Mouse (Mus musculus) hindbrain, postnatal 0 days (tissue): ENCODE measurements around the gene Tgfa. TPM values are rescaled to one million over a fixed set of nuclear protein-coding genes. Genes with fewer than 3 reads are reported as not detected.
A peak's percentile ranks its signal among the peaks of the same experiment; 100 is the strongest.

Source experiments
- ATAC-seq: fragments of 200-750 bp; cut with Nextera tagmentation; 2 replicates; pipeline ENCODE4 v1.8.0; 2017; ENCODE audit warnings: mild to moderate bottlenecking, moderate TSS enrichment, moderate library complexity
- DNase-seq: peaks from one replicate; pipeline ENCODE4 v3.0.0-alpha.2; 2015; ENCODE audit warnings: low spot score
- H3K27ac ChIP-seq: fragments of 300-500 bp; sonication (generic); 2 replicates; pipeline ENCODE4 v1.5.1; 2014; ENCODE audit warnings: mild to moderate bottlenecking
- H3K27me3 ChIP-seq: fragments of 300-500 bp; sonication (generic); 2 replicates; pipeline ENCODE4 v1.6.1; 2014; ENCODE audit warnings: low read length, mixed read lengths; ENCODE audit not compliant: insufficient read depth
- H3K36me3 ChIP-seq: fragments of 300-500 bp; sonication (generic); 2 replicates; pipeline ENCODE4 v1.6.1; 2014; ENCODE audit warnings: low read length, mixed read lengths; ENCODE audit not compliant: insufficient read depth
- H3K4me1 ChIP-seq: fragments of 300-500 bp; sonication (generic); 2 replicates; pipeline ENCODE4 v1.6.1; 2014; ENCODE audit warnings: antibody characterized with exemption, low read length, mixed read lengths; ENCODE audit not compliant: insufficient read depth
- H3K4me2 ChIP-seq: fragments of 300-500 bp; sonication (generic); 2 replicates; pipeline ENCODE4 v1.6.1; 2014; ENCODE audit warnings: low read depth, mild to moderate bottlenecking, low read length, moderate library complexity, mixed read lengths
- H3K4me3 ChIP-seq: fragments of 300-500 bp; sonication (generic); 2 replicates; pipeline ENCODE4 v1.5.1; 2014; ENCODE audit warnings: low read length
- H3K9ac ChIP-seq: fragments of 300-500 bp; sonication (generic); replicated peaks from 2 replicates; pipeline ENCODE4 v1.6.1; 2014; ENCODE audit warnings: mild to moderate bottlenecking, low read length, moderate library complexity, mixed read lengths
- H3K9me3 ChIP-seq: fragments of 300-500 bp; sonication (generic); 2 replicates; pipeline ENCODE4 v1.6.1; 2016; ENCODE audit warnings: low read length, mixed read lengths
- CTCF ChIP-seq: IDR thresholded peaks from 2 replicates; pipeline ENCODE4 v1.5.1; 2016; ENCODE audit warnings: antibody characterized with exemption, control low read depth, low read depth
- WGBS: fragments of 180-500 bp; shearing (Covaris S2); extraction: QIAGEN DNeasy Blood & Tissue Kit; methylation state at CpG from one replicate; pipeline ENCODE4 v1.1.7; 2014; 5-methylcytosine and 5-hydroxymethylcytosine counted together
- polyA plus RNA-seq: library from polyadenylated mRNA; unstranded; fragments of >200 nt; fragmentation: Nextera tagmentation; extraction: Ambion mirVana; gene quantifications from 2 replicates; pipeline ENCODE4 v1.2.1, GENCODE M21; 2015
- total RNA-seq: library from RNA; depleted of rRNA; stranded (reverse); fragments of >200 nt; gene quantifications from 2 replicates; pipeline ENCODE4 v1.2.3, GENCODE M21; 2014

Gene Tgfa
- total and polyA plus RNA-seq, 2 experiments from 2014 or later = 14.2 to 40.5 TPM

DNA sequence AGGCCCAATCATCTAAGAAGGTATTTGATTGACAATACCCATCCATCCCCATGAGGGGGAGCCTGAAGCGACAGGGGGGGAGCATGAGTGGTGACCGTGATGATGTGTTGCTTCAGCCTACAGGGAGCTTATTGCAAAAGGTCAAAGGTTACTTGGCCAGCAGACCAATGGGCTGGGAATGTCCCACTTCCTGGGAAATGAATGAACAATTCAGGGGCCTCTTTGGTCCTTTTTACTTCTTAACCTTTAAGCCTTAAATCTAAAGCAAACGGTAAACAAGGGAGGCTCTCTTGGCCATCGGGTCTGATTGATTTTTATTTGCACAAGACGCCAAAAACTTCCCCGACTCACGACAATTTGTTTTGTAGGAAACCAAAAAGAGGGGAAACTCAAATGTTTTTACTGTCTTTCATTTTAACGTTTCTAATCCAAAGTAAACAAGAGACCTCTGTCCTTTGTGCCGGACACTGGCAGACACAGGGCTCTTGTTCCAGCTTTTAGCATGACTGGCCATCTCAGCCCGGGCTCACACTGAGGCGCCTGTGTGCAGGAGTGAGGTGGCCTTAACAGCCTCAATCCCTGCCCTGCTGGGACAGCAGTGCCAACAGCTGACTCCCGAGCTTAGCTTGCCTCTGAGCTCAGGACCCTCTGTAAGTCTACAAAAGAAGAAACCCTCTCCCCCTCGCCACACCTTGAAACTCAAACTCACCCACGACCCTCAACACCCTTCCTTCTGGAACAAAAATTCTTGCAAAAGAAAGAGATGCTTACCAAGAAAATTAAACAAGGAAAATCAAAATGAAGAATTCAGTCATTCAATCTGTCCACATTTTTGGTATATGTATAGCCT is 8.7 kb upstream of the Tgfa start:
- DNase-seq = peak; percentile 50
- no peaks in the 10 kb centered on the region for H3K4me1 ChIP-seq
- no peaks in the 10 kb centered on the region for H3K27me3 ChIP-seq
- H3K9ac ChIP-seq = no peak overlapping the region
- no peak overlapping the region for H3K4me3 ChIP-seq
- H3K36me3 ChIP-seq = no peaks in the 10 kb centered on the region
- no peak overlapping the region for H3K4me2 ChIP-seq
- WGBS = 47% methylated on average over 14 of the region's 14 CpGs
- peak; percentile 80 for ATAC-seq
- TF ChIP-seq CTCF = no peak
- H3K9me3 ChIP-seq = no peaks in the 10 kb centered on the region
- H3K27ac ChIP-seq = peak overlapping the region; percentile 32; the same call in 1 of the 2 replicates

DNA sequence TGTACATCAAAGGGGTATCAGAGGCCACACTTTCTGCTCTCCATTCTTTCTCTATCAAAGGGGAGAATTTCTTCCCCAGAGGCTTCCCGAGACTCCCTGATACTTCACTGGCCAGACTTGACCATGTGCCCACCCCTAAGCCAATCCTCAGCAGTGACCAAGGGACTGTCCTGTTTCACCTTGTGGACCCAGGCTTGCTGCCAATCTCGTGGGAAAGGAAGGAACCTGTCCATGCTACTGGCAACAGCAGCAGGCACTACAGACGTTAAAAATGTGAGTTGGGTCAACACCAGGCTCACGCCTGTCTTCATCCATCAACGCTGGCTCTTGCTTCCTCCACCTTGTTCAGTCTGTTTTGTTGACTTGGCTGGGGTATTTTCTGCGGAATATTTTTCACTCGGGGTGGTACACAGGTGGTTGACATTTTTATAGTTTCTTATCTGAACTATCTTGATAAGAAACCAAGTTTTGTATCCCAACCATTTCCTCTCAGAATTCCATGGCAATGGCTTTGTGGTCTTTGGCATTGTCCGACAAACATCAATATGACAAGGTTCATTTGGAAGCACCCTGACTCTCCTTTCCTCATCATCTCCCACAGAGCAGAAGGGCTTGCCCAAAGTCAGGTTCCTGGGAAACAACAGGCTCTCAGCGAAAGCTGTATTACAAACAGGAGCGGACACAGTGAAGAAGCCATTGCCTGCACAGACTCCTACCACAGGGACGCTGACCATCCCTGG is 6.1 kb upstream of the Tgfa start:
- no peak for TF ChIP-seq CTCF
- Histone ChIP-seq H3K9ac (no peak overlapping the region), H3K27ac (no peak overlapping the region), H3K4me1 (no peaks in the 10 kb centered on the region), H3K9me3 (no peaks in the 10 kb centered on the region), H3K27me3 (no peaks in the 10 kb centered on the region), H3K4me2 (no peak overlapping the region), H3K4me3 (no peak overlapping the region), H3K36me3 (no peaks in the 10 kb centered on the region)
- DNase-seq = no peak
- ATAC-seq = no peak
- WGBS = 84% methylated on average over 11 of the region's 11 CpGs

DNA sequence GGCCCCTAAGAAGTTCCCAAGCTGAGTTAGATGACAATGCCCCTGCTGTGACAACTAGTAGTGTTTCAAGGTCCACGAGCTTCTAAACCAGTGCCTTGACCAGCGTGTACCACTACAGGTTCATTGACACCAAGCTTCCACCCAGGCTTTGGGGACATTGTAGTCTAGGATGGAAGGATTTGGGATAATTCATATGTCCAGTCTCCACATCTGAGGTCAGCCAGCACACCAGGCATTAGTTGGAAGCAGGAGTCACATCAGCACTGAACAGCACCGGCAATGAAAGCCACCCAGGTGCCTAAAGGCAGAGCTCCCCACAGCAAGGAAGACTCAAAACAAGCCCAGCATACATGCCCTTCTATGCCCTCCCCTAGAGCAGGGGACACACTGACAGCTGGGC is 4.4 kb upstream of the Tgfa start:
- ATAC-seq (no peak), DNase-seq (no peak)
- H3K9ac ChIP-seq = no peak overlapping the region
- H3K27ac ChIP-seq = no peak overlapping the region
- no peaks in the 10 kb centered on the region for H3K27me3 ChIP-seq
- H3K4me2 ChIP-seq = no peak overlapping the region
- no peaks in the 10 kb centered on the region for H3K9me3 ChIP-seq
- no peak overlapping the region for H3K4me3 ChIP-seq
- 0 out of 2 replicates have a peak, but pooled peaks cover 5% of the 10 kb centered on the region for H3K4me1 ChIP-seq
- H3K36me3 ChIP-seq = no peaks in the 10 kb centered on the region
- TF ChIP-seq CTCF = no peak
- WGBS = 85% methylated on average over 3 of the region's 3 CpGs

DNA sequence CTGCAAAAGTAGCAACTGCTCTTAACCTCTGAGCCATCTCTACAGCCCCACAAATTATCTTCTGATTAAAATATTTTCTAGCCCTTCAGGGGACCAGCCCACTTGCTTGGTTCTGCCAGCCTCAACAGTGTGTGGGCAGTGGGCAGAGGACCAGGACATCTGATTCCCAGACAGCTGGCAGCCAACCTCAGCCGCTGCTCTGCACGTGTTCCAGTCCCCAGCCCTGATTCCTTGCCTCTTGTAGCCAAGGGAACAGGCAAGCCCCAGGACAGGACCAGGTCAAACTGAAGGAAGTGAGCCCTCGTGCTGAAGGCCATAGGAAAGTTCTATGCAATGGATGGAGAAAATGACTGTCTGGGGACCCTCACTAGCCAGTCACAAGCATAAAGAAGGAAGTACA is 2.0 kb upstream of the Tgfa start:
- DNase-seq (no peak), ATAC-seq (no peak)
- no peaks in the 10 kb centered on the region for H3K36me3 ChIP-seq
- no peak overlapping the region for H3K27ac ChIP-seq
- no peak for TF ChIP-seq CTCF
- 0 out of 2 replicates have a peak, but pooled peaks cover 5% of the 10 kb centered on the region for H3K4me1 ChIP-seq
- no peak overlapping the region for H3K9ac ChIP-seq
- WGBS = 42% methylated on average over 3 of the region's 3 CpGs
- H3K4me2 ChIP-seq = no peak overlapping the region
- no peak overlapping the region for H3K4me3 ChIP-seq
- no peaks in the 10 kb centered on the region for H3K27me3 ChIP-seq
- H3K9me3 ChIP-seq = no peaks in the 10 kb centered on the region

DNA sequence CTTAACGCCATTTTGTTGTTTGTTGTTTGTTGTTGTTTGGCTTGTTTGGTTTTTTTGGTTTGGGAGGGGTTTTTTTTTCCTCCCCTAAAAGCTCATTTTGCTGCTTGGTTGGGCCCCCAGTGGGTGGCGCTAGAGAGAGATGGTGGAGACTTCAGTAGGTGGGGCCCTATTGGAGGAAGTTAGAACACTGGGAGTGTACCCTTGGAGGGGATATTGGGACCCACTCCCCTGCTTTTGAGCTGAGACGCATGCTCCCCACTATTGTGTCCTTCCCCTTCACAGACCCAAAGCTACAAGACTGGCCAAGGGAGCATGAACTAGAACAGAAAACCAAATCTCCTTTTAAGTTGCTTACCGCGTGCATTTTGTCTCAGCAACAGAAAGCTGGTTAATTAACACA is 1.1 kb upstream of the Tgfa start:
- 52% methylated on average over 5 of the region's 5 CpGs for WGBS
- Histone ChIP-seq H3K27ac (no peak overlapping the region), H3K4me3 (no peak overlapping the region), H3K36me3 (no peaks in the 10 kb centered on the region), H3K9me3 (no peaks in the 10 kb centered on the region), H3K4me2 (no peak overlapping the region), H3K4me1 (0 out of 2 replicates have a peak, but pooled peaks cover 5% of the 10 kb centered on the region), H3K27me3 (no peaks in the 10 kb centered on the region), H3K9ac (no peak overlapping the region)
- ATAC-seq = no peak
- TF ChIP-seq CTCF = peak; percentile 63
- no peak for DNase-seq

DNA sequence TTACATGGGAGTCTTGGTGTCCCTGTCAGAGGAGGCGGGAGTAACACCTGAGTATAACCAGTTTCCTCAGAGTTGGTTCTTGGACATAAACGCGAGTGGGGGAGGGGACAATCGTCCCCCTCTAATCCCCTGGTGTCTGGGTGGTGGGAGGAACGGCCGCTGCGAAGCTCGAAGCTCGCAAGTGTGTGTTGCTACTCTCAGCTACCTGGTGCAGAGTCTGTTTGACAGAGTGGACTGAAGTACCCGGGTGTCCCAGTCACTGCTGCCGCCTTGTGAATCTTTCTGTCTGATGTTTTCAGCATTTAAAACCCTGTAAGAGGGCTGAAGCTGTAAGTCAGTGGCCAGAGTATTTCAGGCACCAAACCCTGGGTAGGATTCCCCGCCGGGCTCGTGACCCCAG is 1.0 kb downstream of the Tgfa start:
- peak overlapping the region; percentile 96 for H3K4me2 ChIP-seq
- H3K9me3 ChIP-seq = no peaks in the 10 kb centered on the region
- peak; percentile 24; the same call in 1 of the 2 replicates for ATAC-seq
- no peak for DNase-seq
- H3K36me3 ChIP-seq = no peaks in the 10 kb centered on the region
- TF ChIP-seq CTCF = no peak
- peak overlapping the region; percentile 74 for H3K9ac ChIP-seq
- 5% methylated on average over 14 of the region's 14 CpGs for WGBS
- H3K27ac ChIP-seq = no peak overlapping the region
- no peaks in the 10 kb centered on the region for H3K27me3 ChIP-seq
- H3K4me1 ChIP-seq = 0 out of 2 replicates have a peak, but pooled peaks cover 5% of the 10 kb centered on the region
- H3K4me3 ChIP-seq = peak overlapping the region; percentile 78
